Mouse (Mus musculus): ENCODE data around the gene H2-M10.3.
"Not testable (repeated sequence)": the region's sequence is repeated elsewhere in the genome, so short reads cannot be mapped to it uniquely, and the experiment has no call there.

Gene H2-M10.3

DNA sequence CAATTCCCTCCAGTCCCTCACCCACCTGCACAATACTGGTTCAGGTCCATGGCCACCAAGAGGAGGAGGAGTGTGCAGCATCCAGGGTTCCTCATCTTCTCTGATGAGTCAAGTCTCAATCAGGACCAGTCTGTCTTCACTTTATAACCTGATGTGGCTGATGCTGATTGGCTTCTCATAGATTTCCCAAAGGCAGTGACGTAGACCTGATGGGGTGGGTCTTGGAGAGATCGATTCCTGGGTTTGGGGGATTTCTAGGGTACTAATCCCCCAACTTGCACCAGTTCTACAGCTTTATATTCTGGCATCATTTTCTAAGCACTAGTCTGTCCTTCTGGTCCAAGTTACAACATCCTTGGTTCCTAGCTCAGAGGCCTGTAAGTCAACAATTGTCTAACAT lies at the start of gene H2-M10.3:
Gene H2-M10.3, minus strand, starts transcription at position 101 of the 400 bp plus-strand sequence.
- DNase-seq, result not testable (repeated sequence)

DNA sequence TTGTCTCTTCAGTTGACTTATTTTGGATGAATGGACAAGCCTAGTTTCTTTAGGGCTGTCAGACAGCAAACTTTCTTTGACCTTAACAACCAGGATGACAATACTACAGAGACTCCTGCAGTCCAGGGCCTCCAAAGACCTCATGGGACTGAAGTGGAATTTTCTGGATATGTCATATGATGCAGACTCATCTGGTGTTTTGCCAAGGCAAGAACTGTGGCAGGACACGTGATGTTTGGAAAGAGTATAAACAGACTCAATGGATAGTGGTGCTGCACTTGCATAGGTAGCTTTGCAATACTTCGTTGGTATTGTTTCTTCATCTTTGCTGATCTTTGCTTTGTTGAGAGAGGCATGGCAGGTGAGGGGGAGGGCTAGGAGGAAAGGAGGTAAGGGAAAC lies 49.2 kb upstream of the H2-M10.3 start:
- no peak for DNase-seq

DNA sequence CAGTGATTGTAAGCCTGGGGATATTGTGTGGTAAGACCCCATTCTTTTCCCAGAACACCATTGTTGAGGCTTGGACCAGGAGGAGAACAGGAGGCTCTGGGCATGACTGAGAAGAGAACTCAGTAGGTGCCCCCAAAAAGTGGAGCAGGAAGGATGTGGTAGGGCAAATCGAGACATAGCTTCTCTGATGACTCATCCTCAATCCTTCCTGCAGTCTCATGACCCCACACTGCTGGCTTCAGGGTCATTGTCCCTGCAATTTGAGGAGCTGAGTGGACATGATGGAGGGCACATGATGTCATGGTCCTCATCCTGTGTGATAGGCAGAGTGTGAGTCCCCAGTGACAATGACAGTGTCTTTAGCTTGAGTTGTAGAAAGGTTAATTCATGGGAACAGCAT lies 47.2 kb upstream of the H2-M10.3 start:
- no peak for DNase-seq

DNA sequence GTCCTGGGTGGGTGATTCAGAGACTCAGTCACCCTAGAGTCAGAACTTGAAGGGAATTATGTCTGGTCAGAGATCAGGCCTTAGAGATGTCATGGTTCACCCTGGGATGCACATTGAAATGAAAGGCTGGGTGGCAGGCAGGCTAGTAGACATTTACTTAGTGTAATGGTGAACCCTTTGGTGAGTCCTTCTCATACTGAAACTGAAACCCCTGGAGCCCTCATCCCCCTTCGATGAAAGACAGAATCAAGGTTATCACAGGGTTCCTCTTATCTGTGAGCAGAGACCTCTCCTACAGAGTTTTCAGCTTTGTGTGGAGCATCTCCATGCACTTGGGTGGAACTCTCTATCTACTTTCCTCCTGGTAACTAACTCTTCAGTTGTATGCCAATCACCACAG lies 46.1 kb upstream of the H2-M10.3 start:
- DNase-seq, result no peak

DNA sequence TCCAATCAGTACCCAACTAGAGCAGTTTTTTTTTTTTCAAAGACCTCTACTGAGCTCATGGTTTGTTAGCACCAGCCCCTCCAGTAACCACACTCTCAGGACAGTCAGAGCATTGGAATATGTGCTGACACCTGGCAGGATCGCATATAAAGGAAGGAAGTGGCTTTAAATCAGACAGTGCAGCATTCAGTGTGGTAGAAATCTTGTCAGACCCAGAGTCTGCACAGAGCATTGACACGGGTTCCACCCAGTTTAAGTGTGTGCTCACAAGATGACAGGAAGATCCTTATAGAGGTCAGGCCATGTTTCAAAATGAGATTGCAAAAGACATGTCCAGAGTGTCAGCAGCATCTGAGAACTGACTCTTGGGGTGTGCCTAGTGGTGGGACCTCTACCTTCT lies 21.7 kb upstream of the H2-M10.3 start:
- no peak for DNase-seq

DNA sequence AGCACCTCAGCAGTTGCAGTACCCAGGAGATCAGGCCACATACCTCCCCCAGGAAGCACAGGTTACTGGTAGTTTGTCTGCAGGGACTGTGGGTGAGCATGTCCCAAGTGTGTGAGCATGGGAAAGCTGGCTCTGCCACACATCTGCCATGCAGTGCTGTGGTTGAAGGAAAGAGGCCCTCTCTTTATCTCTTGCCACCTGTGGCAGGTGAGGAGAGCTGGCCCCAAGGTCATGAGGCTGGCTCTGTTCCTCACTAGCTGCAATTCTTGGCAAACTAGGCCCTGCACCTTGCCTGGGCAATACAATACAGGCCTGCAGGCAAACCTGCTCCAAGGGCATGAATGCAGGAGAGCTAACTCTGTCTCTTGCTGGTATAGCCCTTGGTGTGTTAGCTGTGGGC lies 5.8 kb downstream of the H2-M10.3 start:
- not testable (repeated sequence) for DNase-seq

DNA sequence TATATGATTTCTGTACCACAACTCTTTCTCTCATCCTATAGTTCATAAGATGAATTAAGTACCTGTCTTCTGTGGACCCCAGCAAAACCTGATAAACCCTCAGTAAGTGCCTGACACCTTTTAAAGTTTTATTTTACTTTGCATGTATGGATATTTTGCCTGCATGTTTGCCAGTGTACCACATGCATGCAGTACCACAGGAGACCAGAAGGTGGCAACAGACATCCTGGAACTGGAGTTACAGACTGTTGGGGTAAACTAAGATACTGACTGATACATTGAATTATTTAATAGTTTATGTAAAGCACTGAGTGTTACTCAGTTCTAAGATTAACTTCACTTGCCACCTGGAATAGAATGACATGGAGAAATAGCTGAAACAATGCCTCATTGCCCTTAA lies 10.7 kb downstream of the H2-M10.3 start:
- peak; percentile 26 for DNase-seq

DNA sequence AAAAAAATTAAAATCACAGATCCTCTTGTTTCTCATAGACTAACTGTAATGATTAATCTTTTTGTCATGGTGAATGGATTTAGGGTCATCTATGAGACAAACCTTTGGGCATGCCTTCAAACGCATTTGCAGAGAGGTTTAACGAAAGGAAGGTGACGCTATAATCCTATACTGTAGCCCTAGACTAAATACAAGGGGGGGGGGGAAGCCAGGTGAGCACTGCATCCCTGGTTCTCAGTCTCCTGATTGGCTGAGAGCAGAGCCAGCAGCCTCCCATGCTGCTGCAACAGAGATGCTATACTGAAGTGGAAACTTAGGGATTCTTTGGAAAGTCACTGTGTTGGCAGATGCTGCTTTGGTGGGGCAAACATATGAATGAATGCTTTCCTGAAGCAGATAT lies 12.5 kb downstream of the H2-M10.3 start:
- DNase-seq, result no peak

DNA sequence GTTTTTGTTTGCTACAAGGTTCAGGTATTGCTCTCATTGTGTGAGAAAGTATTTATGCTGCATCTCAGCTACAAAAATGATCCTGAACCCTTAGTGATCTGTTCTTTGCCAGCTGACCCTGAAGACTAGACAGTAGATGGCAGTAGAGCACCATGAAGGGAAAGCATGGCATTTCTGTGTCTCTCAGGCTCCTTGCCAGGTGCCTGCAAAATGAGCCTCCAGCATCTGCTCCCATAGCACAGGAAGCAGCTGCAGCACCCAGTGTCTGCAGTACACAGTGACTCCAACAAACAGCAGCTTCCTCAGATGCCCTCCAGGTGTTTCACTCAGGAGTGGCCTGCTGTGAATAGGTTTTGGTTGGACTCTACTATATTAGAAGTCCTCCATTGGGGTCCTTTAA lies 12.9 kb downstream of the H2-M10.3 start:
- DNase-seq, result peak; percentile 81

DNA sequence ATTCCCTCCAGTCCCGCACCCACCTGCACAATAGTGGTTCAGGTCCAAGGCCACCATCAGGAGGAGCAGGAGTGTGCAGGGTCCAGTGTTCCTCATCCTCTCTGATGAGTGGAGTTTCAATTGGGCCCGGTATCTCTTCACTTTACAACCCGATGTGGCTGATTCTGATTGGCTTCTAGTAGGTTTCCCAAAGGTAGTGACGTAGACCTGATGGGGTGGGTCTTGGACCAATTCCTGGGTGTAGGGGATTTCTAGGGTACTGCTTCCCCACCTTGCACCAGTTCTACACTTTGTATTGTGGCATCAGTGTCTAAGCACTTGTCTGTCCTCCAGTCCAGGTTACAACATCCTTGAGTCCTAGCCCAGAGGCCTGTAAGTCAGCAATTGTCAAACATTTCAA lies 42.2 kb downstream of the H2-M10.3 start, which contains the start of gene H2-M10.1:
Gene H2-M10.1, minus strand, starts transcription at position 101 of the 400 bp plus-strand sequence.
- DNase-seq, result no peak

DNA sequence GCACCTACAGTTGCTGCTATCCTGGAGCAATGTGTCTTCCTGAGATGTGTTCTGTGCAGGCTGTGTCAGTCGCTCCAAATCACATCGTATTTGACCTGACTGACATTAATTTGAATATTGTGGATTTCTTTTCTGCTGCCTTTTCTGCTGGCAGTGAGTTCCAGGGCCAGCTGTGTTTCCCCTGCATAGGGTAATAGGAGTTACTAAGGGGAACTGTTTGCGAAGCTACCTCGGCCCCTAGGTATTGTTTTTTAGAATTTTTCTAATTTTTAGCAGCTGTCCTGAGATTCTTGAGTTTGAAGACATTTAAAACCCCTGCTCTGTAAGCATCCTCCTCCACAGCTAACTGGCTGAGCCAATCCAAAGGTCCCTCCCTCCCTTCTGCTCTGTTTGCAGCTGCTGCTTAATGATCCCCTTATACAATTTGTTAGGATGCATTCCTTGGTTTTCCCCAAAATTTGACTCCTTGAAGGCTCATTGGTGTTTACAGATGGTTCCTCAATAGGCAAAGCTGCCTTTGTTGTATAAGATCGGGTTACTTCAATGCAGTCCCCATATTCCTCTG lies 52.4 kb downstream of the H2-M10.3 start:
- DNase-seq, result peak; percentile 17

DNA sequence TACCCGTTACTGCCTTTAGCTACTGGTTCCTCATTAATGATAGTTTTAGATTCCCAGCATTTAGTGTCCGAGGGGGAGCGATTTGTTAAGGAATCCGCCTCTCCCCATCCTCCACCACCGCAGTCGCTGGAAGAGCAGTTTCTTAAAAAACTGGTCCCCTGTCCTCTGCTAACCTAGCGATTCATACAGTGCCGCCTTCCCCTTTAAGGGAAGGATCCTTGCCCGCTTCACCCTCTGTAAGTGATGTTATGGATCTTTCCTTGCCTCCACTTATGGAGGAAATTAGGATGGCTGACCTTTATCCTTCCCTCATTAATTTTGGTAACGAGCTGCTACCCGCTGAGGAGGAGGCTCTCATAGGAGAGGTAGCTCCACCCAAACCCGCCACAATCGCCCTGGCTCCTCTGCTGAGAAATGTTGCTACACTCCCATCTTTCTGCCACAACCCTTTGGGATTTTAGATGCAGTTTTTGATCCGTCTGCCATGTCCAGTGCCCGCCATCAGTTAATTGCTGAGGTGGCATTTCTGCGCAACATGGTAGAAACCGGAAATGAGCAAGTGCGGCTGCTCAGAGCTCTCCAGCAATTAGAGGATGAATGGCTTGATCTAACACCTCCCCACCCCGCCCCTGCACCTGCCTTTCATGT lies 53.1 kb downstream of the H2-M10.3 start:
- peak; percentile 81 for DNase-seq

Measured in layer of hippocampus, adult 9-11 months (tissue).